Comparison of ENCODE assay signal across 11 mouse cellular contexts in the genomic region with DNA sequence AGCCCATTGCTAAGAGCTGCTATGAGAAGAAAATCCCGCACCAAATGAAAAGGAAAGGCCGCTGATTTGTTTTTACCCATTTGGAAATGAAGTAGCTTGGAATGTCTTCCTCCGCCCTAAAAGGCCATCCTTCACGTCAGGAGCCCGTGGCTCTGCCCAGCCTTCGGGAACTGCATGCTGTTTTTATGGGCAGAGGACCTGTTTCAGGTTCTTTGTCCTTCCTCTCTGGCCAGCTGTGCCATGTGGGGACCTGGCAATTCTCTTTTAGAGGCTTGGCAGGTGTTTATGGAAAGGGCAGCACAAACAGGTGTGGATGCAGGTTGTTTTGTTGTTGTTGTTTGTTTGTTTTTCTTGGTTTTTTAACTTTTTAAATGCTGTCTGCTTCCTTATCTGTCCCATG.
A peak's percentile ranks its signal among the peaks of the same experiment; 100 is the strongest.
DNase-seq lines count a peak whose midpoint lies in the region; ATAC-seq lines count a peak whose summit lies in the region.
"Had no signal": no experiment of that assay in that cellular context is flagged by ENCODE, and none has a peak within 500 bp of the region (broad histone marks: within the 10 kb centered on the region; RNA-seq: fewer than 3 reads in every experiment).

No protein-coding gene starts in this region.

- no peak for DNase-seq in heart, adult 18-20 months
- DNase-seq in adrenal gland, postnatal 10 days, result no peak
- no peak for DNase-seq in layer of hippocampus, postnatal 10 days (ENCODE audit: low spot score in 2 of 2)
- DNase-seq: adrenal gland, postnatal 25 days; kidney, adult 18-20 months had no signal

- H3K4me2 ChIP-seq in heart, embryonic 16.5 days (ENCODE audit: low read depth, low read length), result peak overlapping the region; percentile 61
- H3K4me2 ChIP-seq in embryonic facial prominence, embryonic 13.5 days, result peak overlapping the region; percentile 64
- peak overlapping the region; percentile 45 for H3K4me2 ChIP-seq in hindbrain, embryonic 15.5 days
- H3K4me2 ChIP-seq in midbrain, embryonic 12.5 days (replicated peaks), result peak overlapping the region; percentile 54

- 23% methylated on average over 6 of the region's 6 CpGs for WGBS in heart, embryonic 16.5 days
- 11% methylated on average over 6 of the region's 6 CpGs for WGBS in embryonic facial prominence, embryonic 13.5 days
- WGBS in hindbrain, embryonic 15.5 days, result 8% methylated on average over 6 of the region's 6 CpGs
- 6% methylated on average over 6 of the region's 6 CpGs for WGBS in midbrain, embryonic 12.5 days

- no peaks in the 10 kb centered on the region for H3K36me3 ChIP-seq in heart, embryonic 16.5 days (ENCODE audit: control insufficient read depth, insufficient read depth)
- no peaks in the 10 kb centered on the region for H3K36me3 ChIP-seq in embryonic facial prominence, embryonic 13.5 days
- H3K36me3 ChIP-seq in hindbrain, embryonic 15.5 days, result no peaks in the 10 kb centered on the region
- H3K36me3 ChIP-seq in midbrain, embryonic 12.5 days, result no peaks in the 10 kb centered on the region

- H3K9me3 ChIP-seq in heart, embryonic 16.5 days (replicated peaks; ENCODE audit: control insufficient read depth, low read length), result no peaks in the 10 kb centered on the region
- no peaks in the 10 kb centered on the region for H3K9me3 ChIP-seq in embryonic facial prominence, embryonic 13.5 days
- H3K9me3 ChIP-seq in hindbrain, embryonic 15.5 days, result no peaks in the 10 kb centered on the region
- no peaks in the 10 kb centered on the region for H3K9me3 ChIP-seq in midbrain, embryonic 12.5 days

- H3K27me3 ChIP-seq in heart, embryonic 16.5 days (ENCODE audit: control insufficient read depth, insufficient read depth, low read length), result no peaks in the 10 kb centered on the region
- H3K27me3 ChIP-seq in embryonic facial prominence, embryonic 13.5 days, result peaks cover 24% of the 10 kb centered on the region
- H3K27me3 ChIP-seq in hindbrain, embryonic 15.5 days, result no peaks in the 10 kb centered on the region
- peaks cover 84% of the 10 kb centered on the region for H3K27me3 ChIP-seq in midbrain, embryonic 12.5 days
- H3K27me3 ChIP-seq: CH12.LX had no signal

- H3K4me3 ChIP-seq in heart, embryonic 16.5 days (ENCODE audit: low read length), result peak overlapping the region; percentile 41
- peak overlapping the region; percentile 36; the same call in 1 of the 2 replicates for H3K4me3 ChIP-seq in embryonic facial prominence, embryonic 13.5 days
- H3K4me3 ChIP-seq in hindbrain, embryonic 15.5 days, result peak overlapping the region; percentile 10; the same call in 1 of the 2 replicates
- peak overlapping the region; percentile 30 for H3K4me3 ChIP-seq in midbrain, embryonic 12.5 days

- no peak for ATAC-seq in heart, embryonic 16.5 days (replicated peaks; ENCODE audit: extremely low read depth, insufficient read depth, low FRiP score)
- ATAC-seq in embryonic facial prominence, embryonic 13.5 days (ENCODE audit: insufficient number of reproducible peaks, insufficient read depth, low FRiP score, low TSS enrichment, low read depth), result no peak
- no peak for ATAC-seq in hindbrain, embryonic 15.5 days (ENCODE audit: low FRiP score, low read depth)
- no peak for ATAC-seq in midbrain, embryonic 12.5 days (ENCODE audit: low FRiP score, low read depth)
- ATAC-seq in granulocyte monocyte progenitor cell, adult 5-6 weeks (replicated peaks; ENCODE audit: poor library complexity, severe bottlenecking), result no peak

- peak overlapping the region; percentile 20; the same call in 1 of the 2 replicates for H3K27ac ChIP-seq in heart, embryonic 16.5 days (ENCODE audit: low read length)
- no peak overlapping the region for H3K27ac ChIP-seq in embryonic facial prominence, embryonic 13.5 days
- H3K27ac ChIP-seq in hindbrain, embryonic 15.5 days (replicated peaks), result peak overlapping the region; percentile 76
- peak overlapping the region; percentile 73 for H3K27ac ChIP-seq in midbrain, embryonic 12.5 days (replicated peaks)

- H3K4me1 ChIP-seq in heart, embryonic 16.5 days (ENCODE audit: control insufficient read depth, insufficient read depth, low read length), result peaks cover 2% of the 10 kb centered on the region; the same call in 1 of the 2 replicates
- H3K4me1 ChIP-seq in embryonic facial prominence, embryonic 13.5 days, result peaks cover 27% of the 10 kb centered on the region
- peaks cover 46% of the 10 kb centered on the region for H3K4me1 ChIP-seq in hindbrain, embryonic 15.5 days (replicated peaks)
- peaks cover 27% of the 10 kb centered on the region for H3K4me1 ChIP-seq in midbrain, embryonic 12.5 days

- H3K9ac ChIP-seq in heart, embryonic 16.5 days (ENCODE audit: low read length), result peak overlapping the region; percentile 39; the same call in 1 of the 2 replicates
- peak overlapping the region; percentile 49; the same call in 1 of the 2 replicates for H3K9ac ChIP-seq in embryonic facial prominence, embryonic 13.5 days
- H3K9ac ChIP-seq in hindbrain, embryonic 15.5 days, result no peak overlapping the region
- H3K9ac ChIP-seq in midbrain, embryonic 12.5 days (replicated peaks), result peak overlapping the region; percentile 34; the same call in 1 of the 2 replicates
